Mouse (Mus musculus): ENCODE measurements around the gene Cdc14a. TPM values are rescaled to one million over a fixed set of nuclear protein-coding genes. Genes with fewer than 3 reads are reported as not detected.
A peak's percentile ranks its signal among the peaks of the same experiment; 100 is the strongest.

Cdc14a gene
- total and polyA plus RNA-seq, 3 experiments, result 9.3 to 29.9 (median 18.9) TPM

DNA sequence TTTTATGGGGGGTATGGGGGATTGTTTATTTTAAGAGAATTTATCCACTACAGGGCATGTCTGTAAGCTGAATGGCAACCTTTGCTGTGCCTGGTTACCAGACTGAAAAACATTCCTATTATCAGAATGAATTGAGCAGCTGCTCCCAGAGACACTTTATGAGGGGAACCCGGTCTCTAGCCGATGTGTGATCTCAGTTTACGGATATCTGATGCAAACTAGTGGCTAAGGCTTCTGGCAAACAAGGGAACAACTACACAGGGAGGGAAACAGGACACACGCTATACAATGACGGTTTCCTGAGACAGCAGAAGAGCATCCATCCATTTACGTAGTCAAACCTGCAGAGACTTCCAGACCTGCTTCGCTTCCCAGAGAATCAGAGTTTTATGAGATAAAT lies 25.9 kb downstream of the Cdc14a start:
- H3K4me3 ChIP-seq (ENCODE audit: low read depth, low read length), result no peak overlapping the region
- H3K9me3 ChIP-seq (replicated peaks), result no peaks in the 10 kb centered on the region
- ATAC-seq (ENCODE audit: extremely low read depth, insufficient number of reproducible peaks, low FRiP score, poor library complexity, severe bottlenecking) (no peak), DNase-seq (ENCODE audit: low spot score) (no peak)
- peaks cover 5% of the 10 kb centered on the region; the same call in 1 of the 2 replicates for H3K4me1 ChIP-seq (ENCODE audit: insufficient read depth, low read depth, low read length)
- TF ChIP-seq GATA1 (IDR thresholded peaks at IDR 0.05; ENCODE audit: borderline replicate concordance, low read length) (no peak), GATA2 (IDR thresholded peaks at IDR 0.05; ENCODE audit: borderline replicate concordance, low read depth, low read length) (no peak), POLR2AphosphoS5 (IDR thresholded peaks at IDR 0.05; ENCODE audit: insufficient replicate concordance, low read depth, low read length) (no peak), TAL1 (conservative IDR thresholded peaks at IDR 0.05; ENCODE audit: low read depth, low read length) (no peak), CTCF (IDR thresholded peaks at IDR 0.05; ENCODE audit: low read depth, low read length) (no peak)
- H3K36me3 ChIP-seq (replicated peaks), result peaks cover 38% of the 10 kb centered on the region
- no peaks in the 10 kb centered on the region for H3K27me3 ChIP-seq (ENCODE audit: insufficient read depth, low read length)

DNA sequence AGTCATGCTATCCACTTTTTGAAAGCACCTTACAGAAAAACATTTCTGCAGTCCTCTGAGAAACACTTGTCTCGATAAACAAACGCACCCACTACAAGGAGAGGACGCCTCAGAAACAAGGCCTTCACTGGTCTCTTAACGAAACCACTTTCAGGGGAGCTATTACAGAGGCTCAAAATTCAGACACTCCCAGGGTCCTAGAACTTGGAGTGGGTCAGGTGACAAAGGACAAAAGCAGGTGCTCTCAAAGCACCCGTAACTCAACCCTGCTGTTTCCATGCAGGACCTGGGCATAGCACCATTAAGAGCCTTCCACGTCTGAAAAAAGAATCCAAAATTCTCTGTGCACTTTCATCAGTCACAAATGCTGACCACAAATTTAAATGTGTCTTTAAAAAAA lies 26.5 kb downstream of the Cdc14a start:
- H3K9me3 ChIP-seq (replicated peaks), result no peaks in the 10 kb centered on the region
- H3K27me3 ChIP-seq (ENCODE audit: insufficient read depth, low read length), result no peaks in the 10 kb centered on the region
- ATAC-seq (ENCODE audit: extremely low read depth, insufficient number of reproducible peaks, low FRiP score, poor library complexity, severe bottlenecking) (no peak), DNase-seq (ENCODE audit: low spot score) (no peak)
- H3K4me1 ChIP-seq (ENCODE audit: insufficient read depth, low read depth, low read length), result peaks cover 10% of the 10 kb centered on the region
- no peak for TF ChIP-seq POLR2AphosphoS5 (IDR thresholded peaks at IDR 0.05; ENCODE audit: insufficient replicate concordance, low read depth, low read length)
- no peak for TF ChIP-seq GATA2 (IDR thresholded peaks at IDR 0.05; ENCODE audit: borderline replicate concordance, low read depth, low read length)
- TF ChIP-seq GATA1 (IDR thresholded peaks at IDR 0.05; ENCODE audit: borderline replicate concordance, low read length), result no peak
- no peak for TF ChIP-seq CTCF (IDR thresholded peaks at IDR 0.05; ENCODE audit: low read depth, low read length)
- TF ChIP-seq TAL1 (conservative IDR thresholded peaks at IDR 0.05; ENCODE audit: low read depth, low read length), result no peak
- H3K4me3 ChIP-seq (ENCODE audit: low read depth, low read length), result no peak overlapping the region
- peaks cover 42% of the 10 kb centered on the region for H3K36me3 ChIP-seq (replicated peaks)

DNA sequence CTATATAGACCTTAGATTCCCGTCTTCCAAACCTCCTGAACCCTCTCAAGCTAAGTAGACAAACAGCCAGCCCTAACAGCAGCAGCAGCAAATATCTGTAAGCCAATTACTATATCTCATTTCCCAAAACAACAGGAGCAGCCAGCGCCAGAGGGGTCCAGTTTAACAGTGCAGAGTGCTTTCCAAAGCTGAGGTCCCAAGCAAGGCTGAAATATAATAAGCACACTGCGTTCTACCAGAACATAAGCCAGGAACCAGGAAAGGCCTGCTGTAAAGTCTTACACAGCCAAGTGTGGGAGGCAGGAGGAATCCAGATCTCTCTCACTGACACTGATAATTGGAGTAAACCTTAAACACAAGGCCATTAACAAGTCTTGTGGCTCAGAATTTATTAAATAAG lies 27.3 kb downstream of the Cdc14a start:
- no peaks in the 10 kb centered on the region for H3K27me3 ChIP-seq (ENCODE audit: insufficient read depth, low read length)
- peaks cover 43% of the 10 kb centered on the region for H3K36me3 ChIP-seq (replicated peaks)
- ATAC-seq (ENCODE audit: extremely low read depth, insufficient number of reproducible peaks, low FRiP score, poor library complexity, severe bottlenecking), result no peak
- H3K9me3 ChIP-seq (replicated peaks), result no peaks in the 10 kb centered on the region
- no peak overlapping the region for H3K4me3 ChIP-seq (ENCODE audit: low read depth, low read length)
- TF ChIP-seq TAL1 (conservative IDR thresholded peaks at IDR 0.05; ENCODE audit: low read depth, low read length) (no peak), GATA1 (IDR thresholded peaks at IDR 0.05; ENCODE audit: borderline replicate concordance, low read length) (no peak), CTCF (IDR thresholded peaks at IDR 0.05; ENCODE audit: low read depth, low read length) (no peak), POLR2AphosphoS5 (IDR thresholded peaks at IDR 0.05; ENCODE audit: insufficient replicate concordance, low read depth, low read length) (no peak), GATA2 (IDR thresholded peaks at IDR 0.05; ENCODE audit: borderline replicate concordance, low read depth, low read length) (no peak)
- peaks cover 13% of the 10 kb centered on the region for H3K4me1 ChIP-seq (ENCODE audit: insufficient read depth, low read depth, low read length)
- DNase-seq (ENCODE audit: low spot score), result no peak

DNA sequence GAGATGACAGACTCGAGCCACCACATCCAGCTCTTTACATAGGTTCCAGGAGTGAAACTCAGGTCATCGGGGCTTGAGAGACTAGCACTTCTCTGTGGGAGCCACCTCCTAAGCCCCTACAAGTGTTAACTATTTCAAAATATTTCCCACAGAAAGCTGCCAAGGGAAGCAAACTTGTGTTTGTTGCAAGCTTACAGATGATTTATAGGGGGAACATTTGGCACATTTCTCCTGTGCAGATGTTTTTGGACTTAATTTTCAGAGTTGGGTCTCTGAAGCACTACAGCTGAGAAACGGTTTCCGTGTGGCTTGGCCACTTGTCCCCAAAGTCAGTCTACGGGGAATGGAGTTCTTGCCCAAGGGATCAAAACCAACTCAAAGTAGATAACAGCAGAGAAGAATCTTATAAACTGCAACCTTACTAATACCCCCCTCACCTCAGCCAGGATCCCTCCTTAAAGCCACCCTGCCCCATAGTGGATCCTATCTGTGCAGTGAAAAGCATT lies 28.9 kb downstream of the Cdc14a start:
- Histone ChIP-seq H3K4me3 (ENCODE audit: low read depth, low read length) (no peak overlapping the region), H3K27me3 (ENCODE audit: insufficient read depth, low read length) (no peaks in the 10 kb centered on the region), H3K9me3 (replicated peaks) (no peaks in the 10 kb centered on the region), H3K4me1 (ENCODE audit: insufficient read depth, low read depth, low read length) (peaks cover 29% of the 10 kb centered on the region), H3K36me3 (replicated peaks) (peaks cover 43% of the 10 kb centered on the region)
- TF ChIP-seq POLR2AphosphoS5 (IDR thresholded peaks at IDR 0.05; ENCODE audit: insufficient replicate concordance, low read depth, low read length) (no peak), GATA1 (IDR thresholded peaks at IDR 0.05; ENCODE audit: borderline replicate concordance, low read length) (no peak)
- ATAC-seq (ENCODE audit: extremely low read depth, insufficient number of reproducible peaks, low FRiP score, poor library complexity, severe bottlenecking) (no peak), DNase-seq (ENCODE audit: low spot score) (no peak)

DNA sequence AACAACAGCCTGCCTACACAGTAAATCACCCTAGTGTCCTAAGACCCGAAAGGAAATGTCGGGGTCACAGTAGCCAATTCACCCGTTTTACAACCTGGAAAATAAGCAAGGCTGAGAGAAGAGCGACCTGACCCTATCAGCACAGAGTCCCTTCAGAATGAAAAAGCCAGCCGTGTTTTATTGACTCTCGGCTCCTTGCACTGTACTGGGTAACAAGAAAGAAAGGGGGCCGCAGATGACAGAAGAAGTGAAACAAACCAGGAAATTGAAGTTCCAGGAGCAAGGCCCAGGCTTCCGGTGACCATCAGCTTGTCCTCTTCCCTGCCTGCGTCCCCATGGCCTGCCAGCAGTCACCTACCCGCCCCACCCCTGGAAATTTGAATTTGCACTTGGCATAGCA lies 32.4 kb downstream of the Cdc14a start:
- ATAC-seq (ENCODE audit: extremely low read depth, insufficient number of reproducible peaks, low FRiP score, poor library complexity, severe bottlenecking) (no peak), DNase-seq (ENCODE audit: low spot score) (no peak)
- no peak overlapping the region for H3K4me3 ChIP-seq (ENCODE audit: low read depth, low read length)
- H3K4me1 ChIP-seq (ENCODE audit: insufficient read depth, low read depth, low read length), result peaks cover 61% of the 10 kb centered on the region
- TF ChIP-seq CTCF (IDR thresholded peaks at IDR 0.05; ENCODE audit: low read depth, low read length) (no peak), GATA2 (IDR thresholded peaks at IDR 0.05; ENCODE audit: borderline replicate concordance, low read depth, low read length) (no peak), TAL1 (conservative IDR thresholded peaks at IDR 0.05; ENCODE audit: low read depth, low read length) (no peak), POLR2AphosphoS5 (IDR thresholded peaks at IDR 0.05; ENCODE audit: insufficient replicate concordance, low read depth, low read length) (no peak), GATA1 (IDR thresholded peaks at IDR 0.05; ENCODE audit: borderline replicate concordance, low read length) (no peak)
- peaks cover 30% of the 10 kb centered on the region for H3K36me3 ChIP-seq (replicated peaks)
- H3K27me3 ChIP-seq (ENCODE audit: insufficient read depth, low read length), result no peaks in the 10 kb centered on the region
- no peaks in the 10 kb centered on the region for H3K9me3 ChIP-seq (replicated peaks)

DNA sequence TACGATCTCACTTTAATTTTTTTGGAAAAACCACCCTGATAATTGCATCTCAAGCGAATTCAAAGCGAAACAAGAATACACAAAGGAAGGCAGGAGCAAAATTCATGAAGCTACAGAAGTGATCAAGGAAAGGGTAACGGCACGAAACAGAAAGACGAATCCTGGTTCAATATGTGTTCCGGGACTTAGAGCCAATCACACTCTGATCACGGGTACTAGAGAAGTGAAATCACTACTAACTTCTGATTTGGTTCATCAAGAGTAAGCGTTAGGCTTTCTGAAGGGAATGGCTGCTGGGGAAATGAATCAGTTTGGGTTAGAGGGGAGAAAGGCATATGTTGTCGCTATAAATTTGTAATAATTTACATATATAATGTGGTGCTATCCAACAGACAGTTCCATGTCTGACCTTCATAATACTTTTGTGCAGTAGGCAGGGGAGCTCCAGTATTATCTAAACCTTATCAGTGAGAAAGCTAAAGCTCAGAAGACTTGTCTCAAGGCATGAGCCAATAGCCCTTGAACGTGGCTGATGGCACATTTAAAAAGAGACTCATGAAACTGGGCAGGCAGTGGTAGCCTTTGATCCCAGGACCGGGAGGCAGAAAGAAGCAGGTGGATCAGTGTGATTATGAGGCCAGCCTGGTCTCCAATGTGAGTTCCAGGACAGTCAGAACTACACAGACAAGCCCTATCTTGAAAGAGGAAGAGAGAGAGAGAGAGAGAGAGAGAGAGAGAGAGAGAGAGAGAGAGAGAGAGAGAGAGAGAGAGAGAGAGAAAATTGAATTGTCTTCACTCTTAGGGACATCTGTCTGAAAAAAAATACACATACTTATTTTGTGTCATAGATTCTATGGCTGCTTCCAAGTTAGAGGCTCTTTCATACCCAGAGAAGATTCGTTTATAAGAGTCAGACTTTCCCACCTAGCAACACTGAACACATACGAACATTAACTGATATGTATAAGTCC lies 34.0 kb downstream of the Cdc14a start:
- H3K4me3 ChIP-seq (ENCODE audit: low read depth, low read length), result peak overlapping the region; percentile 51
- H3K4me1 ChIP-seq (ENCODE audit: insufficient read depth, low read depth, low read length), result peaks cover 72% of the 10 kb centered on the region
- no peak for DNase-seq (ENCODE audit: low spot score)

More for the DNA sequence above, 34.0 kb downstream of the Cdc14a start:
- ATAC-seq (ENCODE audit: extremely low read depth, insufficient number of reproducible peaks, low FRiP score, poor library complexity, severe bottlenecking), result 0 out of 2 replicates have a peak, but pooled peaks have one; percentile 5
- no peaks in the 10 kb centered on the region for H3K9me3 ChIP-seq (replicated peaks)
- no peaks in the 10 kb centered on the region for H3K27me3 ChIP-seq (ENCODE audit: insufficient read depth, low read length)
- peaks cover 31% of the 10 kb centered on the region for H3K36me3 ChIP-seq (replicated peaks)
- TF ChIP-seq TAL1 (conservative IDR thresholded peaks at IDR 0.05; ENCODE audit: low read depth, low read length) (no peak; the same call in 1 of the 2 replicates), POLR2AphosphoS5 (IDR thresholded peaks at IDR 0.05; ENCODE audit: insufficient replicate concordance, low read depth, low read length) (no peak), GATA2 (IDR thresholded peaks at IDR 0.05; ENCODE audit: borderline replicate concordance, low read depth, low read length) (no peak), CTCF (IDR thresholded peaks at IDR 0.05; ENCODE audit: low read depth, low read length) (no peak), GATA1 (IDR thresholded peaks at IDR 0.05; ENCODE audit: borderline replicate concordance, low read length) (no peak)

Measured in G1E (cell line).